Mouse (Mus musculus) v-Abl transformed pro-B cells (cell line): ENCODE data around the gene Ptpn21.

Experiments used
- in situ Hi-C, 2 experiments: fragments of 400-800 bp; cut with MboI; formaldehyde crosslinking; loops; one replicate each; pipeline ENCODE4 v1.15.1; 2025; ENCODE audit not compliant: unreplicated experiment in 2 of 2

Ptpn21 gene

DNA sequence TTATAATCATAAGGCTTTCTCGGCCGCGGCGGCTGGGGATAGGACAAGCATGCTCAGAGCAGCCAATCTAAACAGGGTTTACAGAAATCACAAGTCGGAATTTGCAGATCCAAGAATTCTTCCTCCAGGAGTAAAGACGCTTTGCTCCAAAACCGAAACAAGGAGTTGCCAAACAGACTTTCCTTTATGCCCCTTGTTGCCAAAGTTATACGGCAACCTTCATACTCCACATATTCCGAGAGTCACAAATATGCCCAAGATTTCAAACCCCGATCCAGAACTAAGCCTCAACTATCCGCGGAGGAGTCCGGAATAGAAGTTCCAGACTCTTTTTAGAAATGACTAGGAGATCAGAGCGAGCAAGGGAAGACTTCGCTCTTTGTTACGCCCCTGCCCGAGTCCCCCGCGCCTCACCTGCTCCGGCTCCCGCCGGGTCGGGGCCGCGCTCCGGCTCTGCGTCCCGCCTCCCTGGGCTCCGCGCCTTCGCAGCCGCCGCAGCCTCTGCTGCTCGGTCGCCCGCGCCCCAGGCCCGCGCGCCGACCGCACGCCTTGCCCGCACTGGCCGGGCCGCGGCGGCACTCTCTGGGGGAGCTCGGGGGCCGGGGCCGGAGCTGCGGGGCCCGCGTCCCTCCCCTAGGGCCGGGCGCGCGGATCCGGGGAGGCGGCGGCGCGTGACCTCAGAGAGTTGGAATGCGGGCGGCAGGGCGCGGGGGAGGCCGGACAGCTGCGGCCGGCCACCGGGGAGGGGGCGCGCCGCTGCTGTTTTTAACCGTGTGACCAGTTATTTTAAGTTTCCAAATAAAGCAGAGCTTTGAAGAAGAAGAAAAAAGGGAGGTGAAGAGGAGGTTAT, at the start of gene Ptpn21:
Gene Ptpn21 (minus strand): TSS at position 455 of the 850 bp plus-strand sequence.
- in situ Hi-C loops, result loop anchor here (10.0 to 25.0 kb wide), 2 partner anchors 1368 to 1375 kb away; partner anchors contain the start of gene Psmc1 (in 1 of the 2)

DNA sequence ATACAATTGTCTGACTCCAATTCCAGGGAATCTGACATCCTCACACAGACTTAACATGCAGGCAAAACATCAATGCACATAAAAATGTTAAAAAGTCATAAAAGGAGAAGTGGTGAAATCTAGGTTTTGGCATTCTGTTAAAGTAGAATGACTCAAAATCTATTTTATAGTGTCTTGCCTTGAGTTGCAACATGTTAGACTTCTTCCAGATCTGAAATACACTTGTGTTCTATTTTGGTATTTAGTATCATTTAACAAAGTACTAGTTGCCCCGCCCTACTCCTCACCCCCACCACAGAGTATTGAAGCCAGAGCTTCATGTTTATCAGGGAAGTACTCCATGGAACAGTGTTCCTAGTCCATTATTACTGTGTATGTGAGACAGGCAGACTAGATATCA, 47.0 kb upstream of the Ptpn21 start:
- in situ Hi-C loops, result no loop called here

DNA sequence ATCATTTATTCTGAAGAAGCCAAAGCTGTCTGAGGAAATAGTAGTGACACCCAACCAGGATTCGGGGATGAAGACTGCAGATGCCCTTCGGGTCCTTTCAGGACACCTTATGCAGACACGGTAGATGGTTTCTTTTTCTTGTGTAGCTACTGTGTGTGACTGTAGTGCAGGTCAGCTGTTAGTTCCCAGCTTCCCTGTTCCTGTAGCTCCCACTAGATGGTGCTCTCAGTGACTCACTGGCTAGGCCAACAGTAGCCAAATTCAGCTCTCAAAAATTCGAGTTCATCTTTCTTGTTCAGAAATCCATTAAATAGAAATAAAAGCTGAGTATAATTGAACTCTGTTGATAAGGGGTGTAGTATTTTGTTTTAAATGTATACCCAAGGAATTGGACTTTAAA, 41.9 kb upstream of the Ptpn21 start:
- in situ Hi-C loops, result no loop called here

DNA sequence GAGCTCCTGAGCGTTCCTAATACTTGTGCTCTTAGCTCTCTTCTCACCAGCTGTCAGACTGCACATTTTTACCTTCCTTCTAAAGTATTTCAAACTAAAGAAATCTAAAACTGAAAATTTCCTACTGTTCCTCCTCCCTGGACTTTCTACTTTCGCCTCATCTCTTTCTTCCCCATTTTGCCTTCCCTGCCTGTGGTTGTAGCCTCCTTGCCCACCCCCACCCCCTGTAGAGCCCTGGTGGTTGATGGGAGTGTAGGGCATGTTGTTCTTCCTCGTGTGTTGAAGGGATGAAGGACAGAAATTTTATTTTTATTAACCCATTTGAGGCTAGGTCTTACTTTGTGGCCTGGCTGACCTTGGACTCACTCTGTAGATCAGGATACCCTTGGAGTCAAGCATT, 40.3 kb upstream of the Ptpn21 start:
- in situ Hi-C loops, result no loop called here

DNA sequence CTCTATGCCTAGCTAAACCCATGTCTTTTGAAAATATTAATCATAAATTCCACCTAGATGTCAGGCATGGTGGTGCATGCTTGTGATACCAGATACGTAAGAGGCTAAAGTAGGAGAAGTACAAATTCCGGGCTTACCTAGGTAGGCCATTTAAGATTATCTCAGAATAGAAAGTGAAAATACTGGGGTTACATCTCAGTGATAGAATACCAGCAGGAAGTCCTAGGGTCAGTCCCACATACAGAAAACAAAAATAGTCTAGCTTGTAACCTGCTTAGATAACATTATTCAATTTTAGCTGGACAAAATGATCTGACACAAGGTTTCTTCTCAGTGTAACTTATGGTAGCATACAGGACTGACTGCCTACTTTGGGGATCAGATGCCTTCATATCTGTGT, 29.0 kb upstream of the Ptpn21 start:
- in situ Hi-C loops, result no loop called here

DNA sequence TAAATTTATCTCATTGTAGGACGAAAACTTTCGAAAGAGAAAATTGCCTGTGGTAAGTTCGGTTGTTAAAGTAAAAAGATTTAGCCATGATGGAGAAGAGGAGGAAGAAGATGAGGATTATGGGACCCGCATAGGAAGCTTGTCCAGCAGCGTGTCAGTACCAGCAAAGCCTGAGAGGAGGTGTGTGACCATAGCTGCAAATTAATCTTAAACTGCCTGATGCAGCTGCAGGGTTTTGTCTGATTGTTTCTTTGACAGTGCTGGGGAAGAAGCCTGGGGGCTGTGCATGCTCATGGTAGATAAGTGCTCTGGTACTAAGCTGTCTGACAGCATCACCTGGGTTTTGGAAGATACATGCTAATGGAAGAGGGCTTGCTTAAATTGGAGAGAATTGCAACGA, 22.5 kb upstream of the Ptpn21 start:
- in situ Hi-C loops, result no loop called here

DNA sequence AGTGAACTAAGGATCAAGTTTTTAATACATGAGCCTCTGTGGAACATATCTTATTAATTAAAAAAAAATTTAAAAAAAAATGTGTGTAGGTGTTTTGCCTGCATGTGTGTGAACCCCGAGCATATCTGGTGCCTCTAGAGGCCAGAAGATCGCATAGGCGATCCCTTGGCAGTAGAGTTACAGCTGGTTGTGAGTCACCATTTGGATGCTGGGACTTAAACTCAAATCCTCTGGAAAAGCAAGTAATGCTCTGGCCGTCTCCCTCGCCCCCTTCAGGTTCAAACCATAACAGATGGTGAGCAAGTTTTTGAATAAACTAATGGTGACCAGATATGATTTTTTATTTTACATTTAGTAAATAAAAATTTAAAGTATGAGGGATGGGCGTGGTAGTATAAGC, 20.4 kb upstream of the Ptpn21 start:
- in situ Hi-C loops, result no loop called here

DNA sequence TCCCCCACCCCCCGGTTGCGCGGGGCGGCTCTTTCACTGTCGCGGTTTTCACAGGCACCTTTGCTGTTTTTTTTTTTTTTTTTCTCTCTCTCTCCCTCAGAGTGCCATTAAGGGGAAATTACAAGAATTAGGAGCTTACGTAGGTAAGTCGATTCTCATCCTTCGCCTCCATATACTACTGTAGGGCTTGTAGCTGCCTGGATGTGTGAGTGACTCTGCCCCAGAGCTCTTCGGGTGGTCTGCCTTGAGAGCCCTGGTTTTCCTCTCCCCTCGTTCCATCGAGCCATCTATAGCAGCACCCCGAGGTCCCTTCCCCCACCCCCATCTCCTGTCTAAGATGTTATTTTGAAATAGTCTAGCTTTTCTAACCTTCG, 10.2 kb upstream of the Ptpn21 start:
- in situ Hi-C loops, result loop anchor here in 1 of 2 experiments (25.0 kb wide), 1 partner anchor 1365 kb away; the partner anchor contains the start of gene Psmc1

DNA sequence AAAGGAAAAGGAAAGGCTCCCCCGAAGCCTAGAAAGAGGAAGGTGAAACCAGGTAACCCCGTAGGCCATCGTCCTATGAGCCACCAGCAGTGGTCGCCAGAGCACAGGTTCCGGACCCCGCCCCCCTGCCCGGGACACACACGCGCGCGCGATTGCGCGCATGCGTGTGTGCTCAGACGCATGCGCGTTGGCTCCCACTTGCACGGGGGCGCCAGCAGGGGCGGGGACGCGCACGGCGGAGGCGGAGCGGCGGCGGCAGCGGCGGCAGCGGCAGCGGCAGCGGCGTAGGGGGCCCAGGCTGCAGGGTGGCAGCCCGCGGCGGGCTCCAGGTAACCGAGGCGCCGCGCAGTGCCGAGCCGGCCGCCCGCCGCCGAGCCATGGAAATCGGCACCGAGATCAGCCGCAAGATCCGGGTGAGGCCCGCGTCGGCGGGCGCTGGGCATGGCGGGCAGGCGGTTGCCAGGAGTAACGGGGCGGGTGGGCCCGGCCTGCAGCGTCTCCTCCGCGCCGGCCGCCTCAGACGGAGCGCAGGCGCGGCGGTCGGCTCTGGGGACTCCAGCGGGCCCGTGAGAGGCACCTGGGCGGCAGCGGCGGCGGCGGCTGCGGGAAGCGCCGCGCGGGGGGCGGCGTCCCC, 9.7 kb upstream of the Ptpn21 start, which contains the start of gene Zc3h14:
Gene Zc3h14 (plus strand): TSS at position 219 of the 634 bp plus-strand sequence.
- in situ Hi-C loops, result loop anchor here in 1 of 2 experiments (25.0 kb wide), 1 partner anchor 1365 kb away; the partner anchor contains the start of gene Psmc1

DNA sequence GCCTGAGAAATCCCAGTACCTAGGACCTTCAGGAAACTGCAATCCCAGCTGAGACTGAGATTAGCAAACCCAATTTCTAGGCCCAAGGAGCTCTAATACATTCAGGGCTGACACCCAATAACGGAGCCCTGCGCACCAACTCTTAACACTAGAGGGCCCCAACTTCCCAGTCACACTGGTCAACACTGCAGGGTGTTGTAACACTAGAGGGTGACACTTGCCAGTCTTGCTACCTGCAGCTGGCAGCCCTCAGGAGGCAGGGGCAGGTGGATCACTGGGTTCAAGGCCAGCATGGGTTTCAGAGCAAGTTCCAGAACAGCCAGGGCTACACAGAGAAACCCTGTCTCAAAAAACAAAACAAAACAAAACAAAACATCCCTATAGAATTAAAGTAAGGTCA, 8.9 kb upstream of the Ptpn21 start:
- in situ Hi-C loops, result loop anchor here in 1 of 2 experiments (25.0 kb wide), 1 partner anchor 1366 kb away; the partner anchor contains the start of gene Psmc1

DNA sequence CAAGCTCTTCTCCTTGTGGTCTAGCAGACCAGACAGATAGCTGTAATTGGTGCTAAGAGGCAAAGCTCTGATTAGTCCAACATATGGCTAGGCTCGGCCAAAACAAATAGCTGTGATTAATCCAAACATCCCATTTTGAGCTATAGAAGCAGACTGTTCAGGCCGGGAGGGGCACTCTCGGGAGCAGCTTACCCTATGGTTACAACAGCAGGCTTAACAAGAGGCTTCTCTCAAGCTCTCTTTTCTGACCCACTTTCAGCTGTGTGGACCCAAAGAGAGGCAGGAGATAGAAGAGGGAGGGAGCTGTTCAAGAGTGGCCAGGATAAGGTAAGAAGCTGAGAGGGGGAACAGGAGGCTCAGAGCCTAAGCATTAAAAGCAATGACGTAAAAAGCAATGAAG, 8.4 kb upstream of the Ptpn21 start:
- in situ Hi-C loops, result loop anchor here in 1 of 2 experiments (25.0 kb wide), 1 partner anchor 1367 kb away; the partner anchor contains the start of gene Psmc1

DNA sequence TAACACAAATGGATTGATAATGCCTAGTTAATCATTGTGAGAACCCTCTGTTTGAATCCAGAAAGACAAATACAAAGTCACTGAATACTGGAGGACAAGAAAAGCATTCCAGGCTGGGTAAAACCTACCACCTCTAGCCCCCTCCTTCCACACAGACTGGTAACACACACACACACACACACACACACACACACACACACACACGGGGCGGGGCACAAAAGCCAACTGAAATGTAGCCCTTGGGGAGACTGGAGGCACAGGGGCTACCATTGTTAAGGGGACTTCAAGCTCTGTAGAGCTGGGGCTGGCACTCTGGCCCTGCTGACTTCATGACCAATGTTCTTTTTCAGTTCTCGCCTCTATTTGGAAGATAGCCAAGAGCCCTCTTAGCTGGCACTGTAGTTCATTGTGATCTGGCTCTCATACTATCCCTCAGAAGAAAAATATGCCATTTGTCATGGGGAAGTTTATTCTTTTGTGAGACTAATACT, 3.9 kb upstream of the Ptpn21 start:
- in situ Hi-C loops, result loop anchor here in 1 of 2 experiments (25.0 kb wide), 1 partner anchor 1371 kb away; the partner anchor contains the start of gene Psmc1

DNA sequence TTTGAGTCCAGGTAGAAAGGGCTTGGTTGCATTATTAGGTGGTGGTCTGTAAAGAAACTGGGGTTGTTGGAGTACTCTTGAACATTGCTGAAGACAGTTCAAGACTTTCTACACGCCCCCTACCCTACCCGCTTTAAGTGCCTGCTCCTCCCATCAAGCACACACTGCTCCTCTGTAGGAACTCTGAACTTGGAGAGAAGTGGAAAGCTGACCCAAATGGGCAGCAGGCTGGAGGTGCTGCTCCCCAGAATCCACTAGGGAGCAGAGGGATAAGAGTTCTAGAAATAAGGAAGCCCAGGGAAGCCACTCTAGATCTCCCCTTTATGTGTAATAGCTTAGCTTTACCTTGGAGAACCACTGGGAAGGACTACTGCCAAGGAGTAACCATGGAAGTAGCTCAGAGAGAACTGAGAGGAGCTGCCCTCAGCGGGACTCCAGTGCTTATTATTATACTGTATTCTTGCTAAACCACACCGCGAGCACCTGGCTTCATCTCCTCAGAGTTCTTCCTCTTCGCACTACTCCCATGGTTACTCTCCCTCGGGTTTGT, 671 bp upstream of the Ptpn21 start:
- in situ Hi-C loops, result loop anchor here (10.0 to 25.0 kb wide), 2 partner anchors 1367 to 1374 kb away; partner anchors contain the start of gene Psmc1 (in 1 of the 2)

DNA sequence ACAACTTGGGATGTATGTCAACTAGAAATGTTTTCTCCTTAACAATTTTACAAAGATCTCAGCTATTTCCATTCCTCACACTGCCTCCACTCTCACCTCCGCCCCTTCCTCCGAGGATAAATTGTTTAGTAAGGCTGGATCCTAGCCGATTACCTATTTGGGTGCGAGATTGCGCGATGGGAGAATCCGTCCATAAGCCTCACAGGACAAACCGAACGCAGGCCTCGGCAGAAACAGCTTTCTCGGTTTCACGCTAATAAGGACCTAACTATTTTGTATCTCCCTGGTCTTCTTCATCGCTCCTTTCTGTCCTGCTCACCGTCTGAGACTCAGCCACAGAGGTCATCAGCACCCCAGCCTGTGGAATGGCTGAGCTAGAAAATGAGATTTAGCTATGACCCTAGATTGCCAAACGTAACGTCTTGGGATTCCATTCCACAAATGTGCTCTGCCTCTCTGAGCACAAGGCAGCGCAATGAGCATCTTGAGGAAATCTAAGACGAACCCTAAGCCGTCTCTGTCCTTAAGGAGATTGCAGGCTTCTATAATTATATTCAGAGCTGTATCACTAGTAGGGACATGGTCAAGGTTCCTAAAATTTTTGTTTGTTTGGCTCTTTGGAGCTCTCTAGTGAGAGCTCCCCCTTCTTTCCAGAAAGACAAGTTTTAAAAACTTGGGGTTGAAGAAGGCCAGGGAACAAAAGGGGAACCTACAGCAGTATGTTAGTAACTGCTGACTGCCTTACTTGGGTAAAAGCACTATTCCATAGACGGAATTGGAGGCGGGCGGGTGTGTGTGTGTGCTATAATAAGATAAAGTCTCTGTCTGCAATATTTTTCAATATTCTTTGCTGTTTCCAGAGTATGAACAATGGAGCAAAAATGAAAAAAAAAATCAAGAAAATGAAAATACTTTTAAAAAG, 2.1 kb downstream of the Ptpn21 start:
- in situ Hi-C loops, result loop anchor here (10.0 to 25.0 kb wide), 2 partner anchors 1370 to 1377 kb away; partner anchors contain the start of gene Psmc1 (in 1 of the 2)

DNA sequence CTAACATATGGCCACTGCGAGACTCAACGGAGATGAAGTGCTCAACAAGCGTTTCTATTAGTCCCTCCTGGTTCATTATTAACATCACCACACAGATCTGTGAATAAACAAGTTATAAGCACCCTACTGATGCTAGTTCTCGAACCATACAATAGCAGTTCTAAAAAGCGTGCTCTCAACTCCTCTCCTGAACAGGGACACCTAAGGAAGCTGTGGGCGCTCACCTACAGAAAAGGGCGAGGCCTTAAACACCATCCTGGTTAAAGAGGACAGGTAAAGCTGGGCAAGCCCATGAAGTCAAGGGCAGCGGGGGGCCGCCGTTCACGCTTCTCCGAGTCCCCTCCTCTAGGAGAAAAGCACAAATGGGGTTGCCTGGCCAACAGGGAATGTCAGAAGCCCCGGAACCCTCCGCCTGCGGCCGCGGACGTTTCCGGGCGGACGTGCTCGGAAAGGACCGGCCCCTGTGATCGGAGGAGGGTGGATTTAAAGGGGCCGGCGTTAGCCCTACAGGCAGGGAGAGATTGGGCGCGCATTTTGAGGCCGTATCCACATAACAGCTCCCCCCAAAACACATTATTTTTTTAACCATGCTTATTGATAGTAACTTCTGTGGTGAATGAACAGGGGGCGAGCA, 2.8 kb downstream of the Ptpn21 start:
- in situ Hi-C loops, result loop anchor here (10.0 to 25.0 kb wide), 2 partner anchors 1370 to 1378 kb away; partner anchors contain the start of gene Psmc1 (in 1 of the 2)

DNA sequence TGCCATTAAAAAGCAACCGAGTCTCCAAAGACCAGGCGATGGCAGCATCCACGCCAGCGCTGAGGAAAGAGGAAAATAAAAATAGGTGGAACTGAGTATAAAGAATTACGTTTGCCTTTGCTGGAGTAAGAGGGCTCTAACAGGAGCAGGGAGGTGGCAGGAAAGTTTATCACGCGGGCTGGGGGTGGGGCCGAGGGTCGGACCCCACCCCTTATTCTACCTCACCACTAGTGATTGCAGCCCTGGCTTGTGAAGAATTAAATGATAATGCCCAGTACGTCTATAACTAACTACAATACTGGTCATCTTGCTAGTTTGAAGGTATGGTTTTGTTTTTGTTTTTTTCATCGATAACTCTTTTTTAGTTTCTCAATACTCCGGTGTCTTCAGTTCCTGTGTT, 3.4 kb downstream of the Ptpn21 start:
- in situ Hi-C loops, result loop anchor here (10.0 to 25.0 kb wide), 2 partner anchors 1371 to 1379 kb away; partner anchors contain the start of gene Psmc1 (in 1 of the 2)

DNA sequence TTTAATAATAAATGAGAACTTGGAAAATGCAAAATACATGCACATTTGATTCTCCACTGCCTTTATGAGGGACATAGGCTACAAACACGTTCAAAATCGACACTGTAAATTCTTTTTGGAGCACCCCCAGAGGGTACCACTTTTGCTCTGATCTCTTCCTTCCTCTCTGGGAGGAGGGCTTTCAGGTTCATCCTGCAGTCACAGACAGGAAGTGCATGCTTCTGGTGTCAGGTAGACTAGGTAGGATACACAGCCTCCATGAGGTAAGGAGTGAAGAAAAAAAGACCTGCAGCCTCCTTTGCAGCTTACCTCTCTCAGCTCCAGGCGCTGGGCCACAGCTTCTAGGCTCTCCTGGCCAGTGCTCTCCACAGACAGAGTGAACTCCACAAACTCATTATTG, 4.0 kb downstream of the Ptpn21 start:
- in situ Hi-C loops, result loop anchor here (10.0 to 25.0 kb wide), 2 partner anchors 1372 to 1379 kb away; partner anchors contain the start of gene Psmc1 (in 1 of the 2)

DNA sequence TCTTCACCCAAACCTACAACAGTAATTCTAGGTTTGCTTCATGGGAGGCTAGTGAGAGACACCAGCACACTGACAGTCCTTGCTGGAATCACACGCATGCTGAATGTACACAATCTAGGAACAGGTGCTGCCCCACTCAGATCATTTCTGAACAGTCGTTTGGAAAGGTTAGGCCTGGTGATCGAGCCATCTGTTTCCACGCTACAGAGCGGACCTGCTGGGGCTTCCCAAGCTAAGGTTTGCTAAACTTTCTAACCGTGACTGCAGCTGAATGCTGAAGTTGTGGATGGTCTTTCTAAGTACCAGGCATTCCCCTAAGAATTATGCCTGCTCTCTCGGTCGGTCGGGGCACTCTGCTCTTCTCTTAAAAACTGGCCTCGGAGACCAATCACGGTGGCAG, 6.5 kb downstream of the Ptpn21 start:
- in situ Hi-C loops, result loop anchor here (10.0 to 25.0 kb wide), 2 partner anchors 1374 to 1382 kb away; partner anchors contain the start of gene Psmc1 (in 1 of the 2)

DNA sequence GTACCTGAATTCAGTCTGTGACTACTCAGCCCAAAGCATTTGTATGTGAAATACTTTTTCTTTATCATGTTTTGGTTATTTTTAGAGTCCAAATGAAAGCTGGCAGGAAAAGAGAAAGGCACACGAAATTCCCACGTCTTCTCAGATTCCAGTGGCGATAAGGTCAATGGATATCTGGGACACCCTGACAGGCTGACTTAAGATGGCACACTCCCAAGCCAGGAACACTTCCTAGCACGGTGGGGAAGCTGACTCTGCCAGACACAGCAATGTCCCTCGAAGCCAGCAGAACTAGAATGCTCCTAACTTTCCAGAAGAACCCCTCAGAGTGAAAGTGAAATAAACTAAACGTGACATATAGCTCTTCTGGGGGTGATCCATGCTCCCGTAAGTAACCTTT, 10.0 kb downstream of the Ptpn21 start:
- in situ Hi-C loops, result loop anchor here in 1 of 2 experiments (25.0 kb wide), 1 partner anchor 1385 kb away; the partner anchor contains the start of gene Psmc1
